Mouse (Mus musculus) MEL (cell line): ENCODE measurements around the gene Gak.

Source experiments
- CHD2 ChIP-seq: IDR thresholded peaks from 2 replicates; pipeline ENCODE4 v1.6.1; 2011; ENCODE audit warnings: low read length, improper control_type of control experiment
- CTCF ChIP-seq, 3 experiments: IDR thresholded peaks in 2 of 3; conservative IDR thresholded peaks in 1 of 3; 2 replicates each; pipeline ENCODE4 v1.5.1; 2011 to 2012; ENCODE audit warnings: low read length in 3 of 3, low read depth in 2 of 3, mild to moderate bottlenecking in 2 of 3, improper control_type of control experiment in 1 of 3, inconsistent platforms in 1 of 3, mixed read lengths in 1 of 3, moderate library complexity in 1 of 3; ENCODE audit not compliant: control insufficient read depth in 1 of 3, insufficient read depth in 1 of 3, poor library complexity in 1 of 3, severe bottlenecking in 1 of 3
- EP300 ChIP-seq, 2 experiments: IDR thresholded peaks; 2 replicates each; pipeline ENCODE4 v1.6.1; 2011; ENCODE audit warnings: improper control_type of control experiment in 2 of 2, low read length in 2 of 2, low read depth in 1 of 2, mild to moderate bottlenecking in 1 of 2
- ETS1 ChIP-seq: IDR thresholded peaks from 2 replicates; pipeline ENCODE4 v1.6.1; 2012; ENCODE audit warnings: low read depth, mild to moderate bottlenecking, inconsistent platforms, low read length, improper control_type of control experiment, moderate library complexity
- MAZ ChIP-seq: IDR thresholded peaks from 2 replicates; pipeline ENCODE4 v1.6.1; 2012; ENCODE audit warnings: low read depth, mild to moderate bottlenecking, inconsistent platforms, low read length, improper control_type of control experiment
- NELFE ChIP-seq: IDR thresholded peaks from 2 replicates; pipeline ENCODE4 v1.6.1; 2011; ENCODE audit warnings: low read depth, low read length, improper control_type of control experiment
- POLR2A ChIP-seq, 2 experiments: IDR thresholded peaks; 2 replicates each; pipeline ENCODE4 v1.6.1; 2011 to 2012; ENCODE audit warnings: low read length in 2 of 2, mild to moderate bottlenecking in 2 of 2, control low read depth in 1 of 2, improper control_type of control experiment in 1 of 2, low read depth in 1 of 2, moderate library complexity in 1 of 2; ENCODE audit not compliant: control insufficient read depth in 1 of 2, insufficient read depth in 1 of 2, poor library complexity in 1 of 2
- ZNF384 ChIP-seq: IDR thresholded peaks from 2 replicates; pipeline ENCODE4 v1.6.1; 2012; ENCODE audit warnings: low read depth, mild to moderate bottlenecking, inconsistent platforms, low read length, improper control_type of control experiment

DNA sequence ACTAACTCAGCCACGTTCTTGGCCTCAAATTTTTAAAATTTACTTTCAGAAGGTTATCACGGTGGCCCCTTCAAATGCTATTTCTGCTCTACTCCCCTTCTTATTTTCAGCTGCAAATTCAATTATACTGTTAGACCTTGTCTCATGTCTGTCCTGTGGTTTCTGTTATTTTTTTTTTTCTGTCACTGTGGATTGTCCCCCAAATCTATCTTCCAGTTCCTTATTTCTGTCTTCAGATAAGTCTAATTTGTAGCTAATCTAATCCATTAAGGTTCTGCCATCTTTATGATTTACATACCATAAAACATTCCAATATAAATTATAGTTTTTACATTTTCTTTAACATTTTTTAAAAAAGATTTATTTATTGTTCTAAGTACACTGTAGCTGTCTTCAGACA lies 37.8 kb upstream of the Gak start:
- TF ChIP-seq CTCF (IDR thresholded peaks at IDR 0.05 in 2 of 3, conservative IDR thresholded peaks at IDR 0.05 in 1 of 3; ENCODE audit: control insufficient read depth in 1 of 3, insufficient read depth in 1 of 3, low read depth in 2 of 3, low read length in 3 of 3, poor library complexity in 1 of 3, severe bottlenecking in 1 of 3) (no peak), EP300 (IDR thresholded peaks at IDR 0.05; ENCODE audit: low read depth in 1 of 2, low read length in 2 of 2) (peak; percentile 61 to 79), MAZ (no peak), CHD2 (no peak), NELFE (no peak), POLR2A (IDR thresholded peaks at IDR 0.05; ENCODE audit: control insufficient read depth in 1 of 2, insufficient read depth in 1 of 2, low read depth in 1 of 2, low read length in 2 of 2, poor library complexity in 1 of 2) (no peak), ZNF384 (peak; percentile 91), ETS1 (peak; percentile 53)
